In genomic region chr6:108507337-108507736, GRCm38 (mm10) we compare ENCODE assay signal across 23 mouse cellular contexts.
A peak's percentile ranks its signal among the peaks of the same experiment; 100 is the strongest.
DNase-seq lines count a peak whose midpoint lies in the region; ATAC-seq and TF ChIP-seq lines count a peak whose summit lies in the region.
"Had no signal": no experiment of that assay in that cellular context is flagged by ENCODE, and none has a peak within 500 bp of the region (broad histone marks: within the 10 kb centered on the region; RNA-seq: fewer than 3 reads in every experiment).

No protein-coding gene starts in this region.

- peaks cover 9% of the 10 kb centered on the region for H3K36me3 ChIP-seq in thymus, adult 2 months (ENCODE audit: control insufficient read depth, insufficient read depth, low read length)
- H3K36me3 ChIP-seq in intestine, embryonic 15.5 days = no peaks in the 10 kb centered on the region
- H3K36me3 ChIP-seq: embryonic facial prominence, embryonic 15.5 days; hindbrain, embryonic 12.5 days; liver, embryonic 13.5 days; neural tube, embryonic 13.5 days had no signal

- 81% methylated on average over 3 of the region's 3 CpGs for WGBS in thymus, adult 2 months
- WGBS in intestine, embryonic 15.5 days = 91% methylated on average over 3 of the region's 3 CpGs

- no peak overlapping the region for H3K4me2 ChIP-seq in intestine, embryonic 15.5 days (replicated peaks)
- H3K4me2 ChIP-seq: embryonic facial prominence, embryonic 15.5 days; hindbrain, embryonic 12.5 days; limb, embryonic 12.5 days; liver, embryonic 13.5 days; neural tube, embryonic 13.5 days had no signal

- no peak for TF ChIP-seq CTCF in thymus, adult 2 months (IDR thresholded peaks at IDR 0.05; ENCODE audit: borderline replicate concordance, control insufficient read depth, extremely low read depth, insufficient read depth, low read length, poor library complexity)

- H3K9me3 ChIP-seq in intestine, embryonic 15.5 days = no peaks in the 10 kb centered on the region
- H3K9me3 ChIP-seq: embryonic facial prominence, embryonic 15.5 days; heart, embryonic 10.5 days; hindbrain, embryonic 12.5 days; limb, embryonic 12.5 days; liver, embryonic 13.5 days; megakaryocyte, embryonic 14.5 days; neural tube, embryonic 13.5 days had no signal

- no peaks in the 10 kb centered on the region for H3K27me3 ChIP-seq in thymus, adult 2 months (ENCODE audit: control insufficient read depth, insufficient read depth, low read length)
- no peaks in the 10 kb centered on the region for H3K27me3 ChIP-seq in intestine, embryonic 15.5 days (replicated peaks)
- H3K27me3 ChIP-seq: embryonic facial prominence, embryonic 15.5 days; hindbrain, embryonic 12.5 days; limb, embryonic 12.5 days; liver, embryonic 13.5 days; megakaryocyte, embryonic 14.5 days; neural tube, embryonic 13.5 days; Patski had no signal

- no peak overlapping the region for H3K27ac ChIP-seq in thymus, adult 2 months (ENCODE audit: control insufficient read depth, insufficient read depth, low read length)
- no peak overlapping the region for H3K27ac ChIP-seq in intestine, embryonic 15.5 days
- H3K27ac ChIP-seq: embryonic facial prominence, embryonic 15.5 days; heart, embryonic 10.5 days; hindbrain, embryonic 12.5 days; limb, embryonic 12.5 days; liver, embryonic 13.5 days; neural tube, embryonic 13.5 days had no signal

- ATAC-seq in intestine, embryonic 15.5 days = peak; percentile 77
- ATAC-seq: forebrain, postnatal 0 days; inflammation-experienced regulatory T-cells, adult 6 months; Patski had no signal

- no peaks in the 10 kb centered on the region; the same call in 1 of the 2 replicates for H3K4me1 ChIP-seq in thymus, adult 2 months (replicated peaks; ENCODE audit: control insufficient read depth, insufficient read depth, low read length)
- H3K4me1 ChIP-seq in intestine, embryonic 15.5 days (replicated peaks) = no peaks in the 10 kb centered on the region
- H3K4me1 ChIP-seq: embryonic facial prominence, embryonic 15.5 days; hindbrain, embryonic 12.5 days; limb, embryonic 12.5 days; neural tube, embryonic 13.5 days had no signal

- H3K4me3 ChIP-seq in thymus, adult 2 months (ENCODE audit: control insufficient read depth, insufficient read depth, low read length) = no peak overlapping the region
- no peak overlapping the region for H3K4me3 ChIP-seq in intestine, embryonic 15.5 days (replicated peaks)
- H3K4me3 ChIP-seq: embryonic facial prominence, embryonic 15.5 days; heart, embryonic 10.5 days; hindbrain, embryonic 12.5 days; limb, embryonic 12.5 days; liver, embryonic 13.5 days; megakaryocyte, embryonic 14.5 days; neural tube, embryonic 13.5 days had no signal

- DNase-seq in thymus, postnatal 0 days (ENCODE audit: low spot score) = peak; percentile 51
- DNase-seq in thymus, adult 2 months = no peak
- DNase-seq in lung, postnatal 10 days = peak; percentile 19
- no peak for DNase-seq in left cerebral cortex, postnatal 36 days (ENCODE audit: low spot score in 2 of 2)
- DNase-seq in adrenal gland, postnatal 36 days = no peak
- DNase-seq in left cerebral cortex, postnatal 10 days (ENCODE audit: extremely low spot score in 1 of 2, low spot score in 2 of 2) = no peak
- DNase-seq: adrenal gland, adult 8-10 months; cerebellum, postnatal 10 days; forebrain, postnatal 0 days; kidney, postnatal 36 days; liver, embryonic 13.5 days; midbrain, embryonic 14.5 days; right cerebral cortex, postnatal 14 days; spleen, adult 18-20 months had no signal

- TF ChIP-seq POLR2A in thymus, adult 2 months (IDR thresholded peaks at IDR 0.05; ENCODE audit: control insufficient read depth, extremely low read depth, insufficient read depth, low read length, poor library complexity) = no peak

- intact Hi-C loops in left cerebral cortex, postnatal 36 days (cut with DNase I) = no loop called here
- intact Hi-C loops in left cerebral cortex, postnatal 10 days (cut with DNase I) = no loop called here

- H3K9ac ChIP-seq in intestine, embryonic 15.5 days = no peak overlapping the region
- H3K9ac ChIP-seq: embryonic facial prominence, embryonic 15.5 days; forebrain, postnatal 0 days; hindbrain, embryonic 12.5 days; limb, embryonic 12.5 days; liver, embryonic 13.5 days; neural tube, embryonic 13.5 days had no signal

Comparison
In these comparisons a context has a peak if more than half of its experiments do, and no peak if none do; other contexts are left out.
1. DNase-seq: peak in thymus, postnatal 0 days (single experiment) and lung, postnatal 10 days (single experiment); none in thymus, adult 2 months (single experiment), left cerebral cortex, postnatal 36 days (0 of 2), adrenal gland, postnatal 36 days (0 of 2) and left cerebral cortex, postnatal 10 days (0 of 2).